Mouse (Mus musculus) intestine, embryonic 14.5 days (tissue): ENCODE data around the gene Gab2. TPM values are rescaled to one million over a fixed set of nuclear protein-coding genes. Genes with fewer than 3 reads are reported as not detected.

Experiments
- ATAC-seq: fragments of 200-750 bp; cut with Nextera tagmentation; replicated peaks from 2 replicates; pipeline ENCODE4 v1.8.0; 2017; ENCODE audit warnings: low read depth, moderate number of reproducible peaks, moderate TSS enrichment, moderate library complexity; ENCODE audit not compliant: low FRiP score, low TSS enrichment
- DNase-seq: peaks from one replicate; pipeline ENCODE4 v3.0.0-alpha.2; 2018; ENCODE audit warnings: low spot score
- H3K27ac ChIP-seq: fragments of 300-500 bp; sonication (generic); 2 replicates; pipeline ENCODE4 v1.5.1; 2014; ENCODE audit warnings: low read depth, mild to moderate bottlenecking, control low read depth
- H3K27me3 ChIP-seq: fragments of 300-500 bp; sonication (generic); replicated peaks from 2 replicates; pipeline ENCODE4 v1.6.1; 2014; ENCODE audit warnings: low read length, control low read depth; ENCODE audit not compliant: control insufficient read depth, insufficient read depth
- H3K36me3 ChIP-seq: fragments of 300-500 bp; sonication (generic); 2 replicates; pipeline ENCODE4 v1.6.1; 2014; ENCODE audit warnings: low read length, control low read depth; ENCODE audit not compliant: control insufficient read depth, insufficient read depth
- H3K4me1 ChIP-seq: fragments of 300-500 bp; sonication (generic); replicated peaks from 2 replicates; pipeline ENCODE4 v1.6.1; 2014; ENCODE audit warnings: low read length, control low read depth, mixed read lengths; ENCODE audit not compliant: control insufficient read depth, insufficient read depth
- H3K4me2 ChIP-seq: fragments of 300-500 bp; sonication (generic); 2 replicates; pipeline ENCODE4 v1.6.1; 2014; ENCODE audit warnings: low read length
- H3K4me3 ChIP-seq: fragments of 300-500 bp; sonication (generic); 2 replicates; pipeline ENCODE4 v1.5.1; 2014; ENCODE audit warnings: low read depth, low read length, control low read depth, mixed read lengths
- H3K9ac ChIP-seq: fragments of 300-500 bp; sonication (generic); 2 replicates; pipeline ENCODE4 v1.6.1; 2014; ENCODE audit warnings: mild to moderate bottlenecking, low read length
- H3K9me3 ChIP-seq: fragments of 300-500 bp; sonication (generic); 2 replicates; pipeline ENCODE4 v1.6.1; 2016; ENCODE audit warnings: low read length, control low read depth; ENCODE audit not compliant: control insufficient read depth
- WGBS: fragments of 180-500 bp; shearing (Covaris S2); extraction: QIAGEN DNeasy Blood & Tissue Kit; methylation state at CpG from one replicate; pipeline ENCODE4 v1.1.7; 2014; 5-methylcytosine and 5-hydroxymethylcytosine counted together
- polyA plus RNA-seq: library from polyadenylated mRNA; unstranded; fragments of >200 nt; fragmentation: Nextera tagmentation; extraction: Ambion mirVana; gene quantifications from 2 replicates; pipeline ENCODE4 v1.2.1, GENCODE M21; 2014

Gab2 gene
- polyA plus RNA-seq, 1 experiment from 2014 or later: 7.9 TPM

DNA sequence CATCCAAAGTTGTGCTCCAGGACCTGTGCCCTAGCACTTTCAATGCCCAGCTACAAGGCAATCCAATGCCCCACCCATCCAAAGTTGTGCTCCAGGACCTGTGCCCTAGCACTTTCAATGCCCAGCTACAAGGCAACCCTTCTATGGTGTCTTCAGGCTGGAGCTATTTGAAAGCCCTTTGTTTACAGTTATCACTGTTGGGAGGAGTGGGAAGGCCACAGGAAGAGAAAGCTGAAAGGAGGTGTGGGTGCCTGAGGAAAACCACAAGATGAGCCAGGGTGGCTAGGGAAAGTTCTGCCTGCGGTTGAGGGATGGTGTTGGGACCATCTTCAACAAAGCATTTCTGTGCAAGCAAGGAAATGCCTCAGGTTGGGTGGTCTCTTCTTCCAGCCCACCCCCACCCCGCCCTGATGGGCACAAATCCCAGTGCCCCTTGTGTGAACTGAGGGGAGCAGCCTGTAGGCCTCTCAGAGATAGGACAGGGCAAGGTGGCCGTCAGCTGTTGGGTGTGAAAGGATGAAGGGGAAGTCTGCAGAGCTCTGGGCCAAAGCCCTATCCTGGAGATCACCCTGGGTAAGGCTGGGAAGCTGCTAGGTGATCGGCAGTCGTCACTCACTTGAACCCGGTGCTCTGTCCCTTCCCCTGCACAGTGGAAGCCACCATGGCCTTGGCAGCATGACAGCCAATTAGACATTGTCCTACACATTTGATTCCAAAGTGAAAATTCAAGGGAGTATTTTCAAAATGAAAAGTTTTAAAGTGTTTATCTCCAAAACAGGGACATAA is 251.9 kb downstream of the Gab2 start:
- ATAC-seq: no peak
- Histone ChIP-seq H3K4me2 (peak overlapping the region; percentile 80), H3K4me3 (peak overlapping the region; percentile 79; the same call in 1 of the 2 replicates), H3K27me3 (no peaks in the 10 kb centered on the region), H3K9me3 (no peaks in the 10 kb centered on the region), H3K9ac (no peak overlapping the region), H3K4me1 (peaks cover 14% of the 10 kb centered on the region), H3K36me3 (no peaks in the 10 kb centered on the region), H3K27ac (no peak overlapping the region)
- WGBS: 85% methylated on average over 6 of the region's 6 CpGs
- DNase-seq: no peak

DNA sequence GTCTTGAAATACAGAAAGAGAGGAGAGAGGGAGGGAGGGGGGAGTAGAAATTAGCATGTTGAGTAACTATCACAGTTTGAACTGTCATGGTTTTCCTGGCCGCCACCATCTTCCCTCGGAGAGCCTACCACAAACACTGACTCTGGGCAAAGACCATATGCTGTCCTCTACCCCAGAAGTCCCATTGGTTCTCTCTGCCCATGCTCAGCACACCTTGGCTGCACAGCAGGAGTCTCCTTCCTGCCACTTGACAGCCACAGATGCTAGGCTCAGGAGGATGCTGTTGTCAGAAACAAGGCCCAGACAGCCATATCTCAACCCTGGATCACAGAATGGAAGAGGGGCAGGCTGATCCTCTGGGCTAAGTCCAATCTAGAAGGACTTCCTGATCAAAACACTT is 253.0 kb downstream of the Gab2 start:
- no peak overlapping the region for H3K27ac ChIP-seq
- no peaks in the 10 kb centered on the region for H3K36me3 ChIP-seq
- H3K9ac ChIP-seq: no peak overlapping the region
- no peak overlapping the region for H3K4me2 ChIP-seq
- peaks cover 14% of the 10 kb centered on the region for H3K4me1 ChIP-seq
- H3K9me3 ChIP-seq: no peaks in the 10 kb centered on the region
- WGBS: 97% methylated on average over 2 of the region's 2 CpGs
- DNase-seq (no peak), ATAC-seq (no peak)
- no peak overlapping the region for H3K4me3 ChIP-seq
- no peaks in the 10 kb centered on the region for H3K27me3 ChIP-seq

DNA sequence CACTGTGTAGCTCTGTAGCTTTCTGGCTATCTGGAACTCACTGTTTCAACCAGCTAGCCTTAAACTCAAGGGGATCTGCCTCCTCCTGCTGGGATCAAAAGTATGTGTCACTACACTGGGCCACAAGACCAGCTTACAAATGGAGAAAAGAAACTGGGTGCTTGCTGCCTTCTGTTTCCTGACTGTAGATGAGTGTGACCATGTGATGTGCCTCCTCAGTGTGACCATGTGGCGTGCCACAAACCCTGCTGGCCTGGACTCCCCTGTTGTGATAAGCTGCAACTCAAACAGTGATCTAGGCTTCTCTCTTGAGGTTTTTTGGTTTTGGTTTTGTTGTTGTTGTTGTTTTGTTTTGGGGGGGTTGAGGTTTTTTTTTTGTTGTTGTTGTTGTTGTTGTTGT is 255.3 kb downstream of the Gab2 start:
- ATAC-seq: no peak

DNA sequence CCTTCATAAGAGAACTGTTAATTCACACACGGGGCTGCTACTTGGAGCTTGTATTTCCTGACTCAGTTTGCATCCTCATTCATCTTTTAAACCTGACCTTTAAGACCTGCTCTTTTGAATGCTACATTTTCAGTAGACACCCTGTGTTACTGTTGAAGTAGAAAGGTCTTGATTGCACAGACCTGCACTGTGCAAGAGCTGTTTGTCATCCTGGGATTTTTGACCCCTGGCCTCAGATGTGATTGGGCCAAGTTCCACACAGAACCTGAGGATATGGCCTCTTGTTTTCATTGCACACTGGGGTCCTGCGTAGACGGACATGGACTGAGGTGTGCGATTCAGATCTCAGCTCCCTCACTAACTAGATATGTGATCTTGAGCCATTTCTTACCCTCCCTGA is 257.2 kb downstream of the Gab2 start:
- H3K9ac ChIP-seq: no peak overlapping the region
- H3K4me2 ChIP-seq: no peak overlapping the region
- no peaks in the 10 kb centered on the region for H3K36me3 ChIP-seq
- 56% methylated on average over 4 of the region's 4 CpGs for WGBS
- DNase-seq (no peak), ATAC-seq (no peak)
- H3K9me3 ChIP-seq: 0 out of 2 replicates have a peak, but pooled peaks cover 2% of the 10 kb centered on the region
- H3K27me3 ChIP-seq: no peaks in the 10 kb centered on the region
- H3K4me1 ChIP-seq: peaks cover 19% of the 10 kb centered on the region
- H3K4me3 ChIP-seq: no peak overlapping the region
- peak overlapping the region; percentile 58 for H3K27ac ChIP-seq

More for the DNA sequence above, 255.3 kb downstream of the Gab2 start:
- H3K9ac ChIP-seq: no peak overlapping the region
- H3K27me3 ChIP-seq: no peaks in the 10 kb centered on the region
- H3K9me3 ChIP-seq: 0 out of 2 replicates have a peak, but pooled peaks cover 2% of the 10 kb centered on the region
- 86% methylated on average over 1 of the region's 1 CpGs for WGBS
- H3K4me1 ChIP-seq: peaks cover 10% of the 10 kb centered on the region
- H3K36me3 ChIP-seq: no peaks in the 10 kb centered on the region
- no peak for DNase-seq
- H3K27ac ChIP-seq: no peak overlapping the region
- no peak overlapping the region for H3K4me2 ChIP-seq
- H3K4me3 ChIP-seq: no peak overlapping the region

DNA sequence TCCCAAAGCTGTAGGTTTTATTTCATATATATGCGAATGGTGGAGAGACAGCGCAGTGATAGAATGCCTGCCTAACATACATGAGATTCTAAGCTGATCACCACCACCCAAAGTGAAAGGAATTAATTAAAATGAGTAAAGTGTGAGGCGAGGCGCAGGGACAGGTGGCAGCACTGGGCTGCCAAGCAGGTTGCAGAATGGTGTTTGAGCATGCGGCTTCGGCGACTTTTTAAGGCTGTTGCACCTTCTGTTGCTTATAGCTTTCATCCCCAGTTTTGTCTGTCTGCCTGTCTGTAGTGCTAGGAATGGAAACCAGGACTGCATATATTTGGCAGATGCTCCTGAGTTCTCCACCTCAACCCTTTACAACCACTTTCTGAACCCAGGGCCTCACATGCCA is 258.2 kb downstream of the Gab2 start:
- DNase-seq (no peak), ATAC-seq (no peak)
- H3K27me3 ChIP-seq: no peaks in the 10 kb centered on the region
- no peak overlapping the region for H3K4me3 ChIP-seq
- H3K4me2 ChIP-seq: no peak overlapping the region
- no peak overlapping the region for H3K9ac ChIP-seq
- peaks cover 26% of the 10 kb centered on the region for H3K4me1 ChIP-seq
- WGBS: 88% methylated on average over 7 of the region's 7 CpGs
- H3K27ac ChIP-seq: peak overlapping the region; percentile 58; the same call in 1 of the 2 replicates
- H3K9me3 ChIP-seq: 0 out of 2 replicates have a peak, but pooled peaks cover 2% of the 10 kb centered on the region
- H3K36me3 ChIP-seq: no peaks in the 10 kb centered on the region

DNA sequence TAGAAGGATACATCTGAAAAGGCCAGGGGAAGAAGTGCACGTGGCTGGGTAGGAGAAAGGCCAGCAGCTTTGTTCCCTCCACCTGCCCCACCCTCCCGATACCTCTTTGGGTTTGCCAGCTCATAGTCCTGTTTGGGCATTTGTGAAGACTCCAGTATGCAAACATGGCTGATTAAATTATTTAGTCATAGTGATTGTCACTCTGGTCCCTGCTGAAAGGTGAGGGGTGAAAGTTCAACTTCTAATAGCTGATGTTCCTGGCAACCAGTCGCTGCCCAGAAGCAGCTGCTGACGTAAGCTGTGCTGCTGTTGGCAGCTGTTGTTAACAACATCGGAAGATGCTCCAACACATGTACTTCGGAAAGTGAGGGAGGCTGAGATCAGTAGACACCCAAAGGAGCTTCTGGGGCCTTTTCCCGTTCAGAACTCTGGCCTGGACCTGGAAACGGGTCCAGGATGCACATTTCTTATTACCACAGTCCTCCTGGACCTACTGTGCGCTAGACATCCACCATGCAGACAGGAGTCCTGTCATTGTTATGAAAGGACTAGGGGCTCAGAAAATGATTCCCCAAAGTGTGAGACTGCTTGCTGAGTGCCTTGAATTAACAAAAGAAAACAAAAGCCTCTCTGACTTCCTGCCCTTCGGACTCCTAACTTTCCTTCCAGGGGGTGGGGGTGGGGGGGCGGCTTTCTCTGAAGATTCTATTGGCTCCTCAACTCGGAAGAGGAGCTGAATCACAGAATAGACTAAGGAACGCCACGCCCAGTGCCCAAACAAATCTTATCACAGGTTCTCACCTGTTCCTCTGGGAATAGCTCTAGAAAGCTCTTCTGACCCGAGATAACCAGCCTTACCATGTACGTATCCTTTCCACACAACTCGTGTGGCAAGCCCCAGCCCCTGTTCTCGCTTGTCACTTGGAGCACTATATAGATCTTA is 259.8 kb downstream of the Gab2 start:
- no peak for DNase-seq
- H3K4me3 ChIP-seq: no peak overlapping the region
- 58% methylated on average over 18 of the region's 18 CpGs for WGBS
- H3K36me3 ChIP-seq: no peaks in the 10 kb centered on the region
- ATAC-seq: peak; percentile 48
- no peak overlapping the region for H3K9ac ChIP-seq
- H3K9me3 ChIP-seq: 0 out of 2 replicates have a peak, but pooled peaks cover 2% of the 10 kb centered on the region
- no peak overlapping the region for H3K27ac ChIP-seq
- H3K27me3 ChIP-seq: no peaks in the 10 kb centered on the region
- no peak overlapping the region for H3K4me2 ChIP-seq
- peaks cover 38% of the 10 kb centered on the region for H3K4me1 ChIP-seq

DNA sequence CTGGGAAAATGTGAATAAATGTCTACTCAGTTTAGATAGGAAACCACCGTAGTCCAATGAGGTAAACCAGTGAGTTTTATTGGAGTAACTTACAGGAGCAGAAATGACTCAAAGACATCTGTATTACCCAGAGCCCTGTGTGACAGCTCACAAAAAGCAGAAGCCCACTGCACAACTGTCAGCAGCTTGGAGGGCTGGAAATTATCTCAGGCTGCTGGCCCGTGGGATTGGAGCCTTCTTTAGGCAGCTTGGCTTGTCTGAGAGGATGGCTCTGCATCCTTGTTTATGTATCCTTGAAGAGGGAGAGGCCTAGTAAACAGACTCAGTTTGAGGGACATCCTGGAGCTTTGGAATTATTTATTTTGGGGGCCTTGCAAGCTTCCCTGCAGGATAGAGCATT is 261.6 kb downstream of the Gab2 start:
- Histone ChIP-seq H3K27me3 (no peaks in the 10 kb centered on the region), H3K9me3 (0 out of 2 replicates have a peak, but pooled peaks cover 2% of the 10 kb centered on the region), H3K4me1 (peaks cover 38% of the 10 kb centered on the region), H3K4me2 (no peak overlapping the region), H3K4me3 (no peak overlapping the region), H3K36me3 (no peaks in the 10 kb centered on the region), H3K27ac (peak overlapping the region; percentile 78), H3K9ac (no peak overlapping the region)
- WGBS: 23% methylated on average over 2 of the region's 2 CpGs
- ATAC-seq (peak; percentile 50), DNase-seq (peak; percentile 55)

DNA sequence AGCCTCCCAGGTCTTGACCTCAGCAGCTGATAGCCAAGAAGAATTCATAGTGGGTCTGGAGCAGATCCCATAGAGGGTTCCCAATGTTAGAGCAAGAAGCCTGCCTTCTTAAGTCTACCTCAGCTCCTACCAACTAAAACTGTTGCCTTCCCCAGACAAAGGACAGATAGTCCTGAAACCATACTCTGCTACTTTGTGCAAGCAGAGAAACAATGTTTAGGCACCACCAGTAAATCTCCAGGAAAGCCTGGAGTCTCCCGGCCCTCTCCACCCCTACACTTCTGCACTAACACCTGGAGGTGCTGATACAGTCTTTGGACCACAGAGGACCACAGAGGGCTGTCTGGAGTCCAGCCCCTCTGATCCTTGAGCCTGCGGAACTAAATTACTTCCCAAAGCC is 263.3 kb downstream of the Gab2 start:
- Histone ChIP-seq H3K36me3 (no peaks in the 10 kb centered on the region), H3K4me1 (peaks cover 36% of the 10 kb centered on the region), H3K9me3 (0 out of 2 replicates have a peak, but pooled peaks cover 2% of the 10 kb centered on the region), H3K4me3 (no peak overlapping the region), H3K27me3 (no peaks in the 10 kb centered on the region), H3K27ac (no peak overlapping the region), H3K4me2 (no peak overlapping the region), H3K9ac (no peak overlapping the region)
- ATAC-seq (no peak), DNase-seq (no peak)
- WGBS: 71% methylated on average over 2 of the region's 2 CpGs
